Mouse (Mus musculus) small intestine, adult 2 months (tissue): ENCODE data around the gene Kcne3. TPM values are rescaled to one million over a fixed set of nuclear protein-coding genes. Genes with fewer than 3 reads are reported as not detected.

Experiments
- H3K27ac ChIP-seq: fragments of 200-500 bp; 2 replicates; pipeline ENCODE4 v1.5.1; 2012; ENCODE audit warnings: low read depth, low read length, control low read depth, inconsistent platforms; ENCODE audit not compliant: insufficient read depth
- H3K27me3 ChIP-seq: fragments of 200-500 bp; 2 replicates; pipeline ENCODE4 v1.6.1; 2012; ENCODE audit warnings: mild to moderate bottlenecking, moderate library complexity, low read length, inconsistent platforms; ENCODE audit not compliant: control insufficient read depth, insufficient read depth
- H3K36me3 ChIP-seq: fragments of 200-500 bp; 2 replicates; pipeline ENCODE4 v1.6.1; 2012; ENCODE audit warnings: mild to moderate bottlenecking, low read length, control low read depth, inconsistent platforms; ENCODE audit not compliant: control insufficient read depth, insufficient read depth
- H3K4me1 ChIP-seq: fragments of 200-500 bp; 2 replicates; pipeline ENCODE4 v1.6.1; 2012; ENCODE audit warnings: low read length, inconsistent platforms, mixed read lengths; ENCODE audit not compliant: control insufficient read depth, insufficient read depth, insufficient read length
- H3K4me3 ChIP-seq: fragments of 200-500 bp; 2 replicates; pipeline ENCODE4 v1.5.1; 2012; ENCODE audit warnings: low read depth, mild to moderate bottlenecking, control low read depth, inconsistent platforms, low read length, moderate library complexity
- CTCF ChIP-seq: fragments of 200-500 bp; IDR thresholded peaks from 2 replicates; pipeline ENCODE4 v1.5.1; 2012; ENCODE audit warnings: low read depth, mild to moderate bottlenecking, control low read depth, inconsistent platforms, low read length, moderate library complexity, mixed read lengths; ENCODE audit not compliant: insufficient replicate concordance, insufficient read length; ENCODE audit errors: extremely low read depth
- POLR2A ChIP-seq: fragments of 200-500 bp; IDR thresholded peaks from 2 replicates; pipeline ENCODE4 v1.6.1; 2012; ENCODE audit warnings: low read depth, mild to moderate bottlenecking, control low read depth, inconsistent platforms, low read length, moderate library complexity
- WGBS: fragments of 180-500 bp; shearing (Covaris S2); methylation state at CpG from one replicate; pipeline ENCODE4 v1.1.7; 2018; 5-methylcytosine and 5-hydroxymethylcytosine counted together
- polyA plus RNA-seq: library from polyadenylated mRNA; depleted of rRNA; stranded (reverse); fragments of >200 nt; gene quantifications from 2 replicates; pipeline ENCODE4 v1.2.3, GENCODE M21; 2012; rRNA removed

The Kcne3 gene
- polyA plus RNA-seq, 1 experiment: 94.9 TPM

DNA sequence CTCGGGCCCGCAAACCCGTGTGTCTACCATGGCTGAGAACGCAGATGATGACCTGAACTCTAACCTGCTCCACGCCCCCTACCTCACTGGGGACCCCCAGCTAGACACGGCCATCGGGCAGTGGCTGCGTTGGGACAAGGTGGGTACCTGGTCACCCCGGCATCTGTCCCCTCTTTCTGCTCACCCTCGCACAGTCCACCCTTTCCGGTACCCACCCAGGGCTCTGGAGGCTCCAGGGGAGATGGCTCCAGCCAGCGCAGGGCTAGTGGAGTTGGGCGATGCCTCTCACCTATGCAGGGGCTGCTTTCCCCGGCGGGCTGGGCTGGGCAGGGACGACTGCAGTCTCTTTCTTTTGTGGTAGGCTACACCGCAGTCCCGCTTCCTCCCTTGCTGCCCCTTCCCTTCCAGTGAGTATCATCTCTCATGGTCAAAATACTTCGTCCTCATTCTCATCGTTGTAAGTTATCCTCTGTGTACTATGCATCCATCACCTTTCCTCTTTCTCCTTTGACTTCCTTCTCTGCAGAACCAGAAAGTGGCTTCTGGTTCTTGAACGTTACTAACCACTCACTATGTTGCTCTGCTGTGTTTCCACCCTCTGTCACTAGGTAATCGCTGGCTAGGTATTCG lies 51.7 kb downstream of the Kcne3 start:
- peak overlapping the region; percentile 52 for H3K27ac ChIP-seq
- H3K4me3 ChIP-seq: peak overlapping the region; percentile 74
- TF ChIP-seq POLR2A (no peak), CTCF (no peak)
- no peaks in the 10 kb centered on the region for H3K27me3 ChIP-seq
- no peaks in the 10 kb centered on the region for H3K36me3 ChIP-seq
- 1% methylated on average over 23 of the region's 23 CpGs for WGBS
- 0 out of 2 replicates have a peak, but pooled peaks cover 2% of the 10 kb centered on the region for H3K4me1 ChIP-seq

DNA sequence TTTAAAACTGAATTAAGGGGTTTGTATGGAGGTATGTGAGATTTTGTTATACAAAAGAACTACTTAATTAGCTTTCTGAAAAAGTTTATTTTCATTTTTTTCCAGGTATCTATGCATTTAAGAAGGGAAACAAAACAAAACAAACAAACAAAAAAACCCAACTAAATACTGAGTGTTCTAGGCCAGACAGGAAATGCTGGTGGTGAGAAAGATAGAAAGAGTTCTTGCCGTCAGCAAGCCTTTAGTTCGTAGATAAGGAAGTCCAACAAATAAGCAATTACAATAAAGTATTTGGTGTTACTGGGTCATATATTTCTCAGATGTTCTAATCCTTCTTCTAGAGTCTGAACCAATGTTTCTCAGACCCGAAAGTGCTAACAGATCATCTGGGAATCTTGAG lies 52.7 kb downstream of the Kcne3 start:
- H3K36me3 ChIP-seq: no peaks in the 10 kb centered on the region
- 26% methylated on average over 3 of the region's 3 CpGs for WGBS
- H3K4me1 ChIP-seq: 0 out of 2 replicates have a peak, but pooled peaks cover 2% of the 10 kb centered on the region
- H3K4me3 ChIP-seq: no peak overlapping the region
- H3K27ac ChIP-seq: no peak overlapping the region
- H3K27me3 ChIP-seq: no peaks in the 10 kb centered on the region
- no peak for TF ChIP-seq POLR2A
- TF ChIP-seq CTCF: no peak

DNA sequence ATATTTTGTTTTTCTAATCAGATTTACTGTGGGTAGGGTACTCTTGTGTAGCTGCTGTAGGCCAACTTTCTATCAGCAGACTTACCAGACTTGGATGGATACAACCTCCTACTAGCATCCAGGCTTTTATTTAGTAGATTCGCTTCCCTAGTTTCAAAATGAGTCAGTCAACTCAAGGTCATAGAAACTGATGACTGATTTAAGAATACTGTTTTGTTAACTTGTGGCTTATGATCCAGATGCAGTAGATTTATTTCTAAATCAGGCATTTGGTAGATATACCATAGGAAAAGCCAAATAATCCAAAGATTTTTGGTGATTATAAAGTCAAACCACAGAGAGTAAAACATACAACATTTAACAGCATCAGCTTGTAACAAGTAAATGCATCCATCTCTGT lies 54.3 kb downstream of the Kcne3 start:
- H3K4me1 ChIP-seq: 0 out of 2 replicates have a peak, but pooled peaks cover 2% of the 10 kb centered on the region

DNA sequence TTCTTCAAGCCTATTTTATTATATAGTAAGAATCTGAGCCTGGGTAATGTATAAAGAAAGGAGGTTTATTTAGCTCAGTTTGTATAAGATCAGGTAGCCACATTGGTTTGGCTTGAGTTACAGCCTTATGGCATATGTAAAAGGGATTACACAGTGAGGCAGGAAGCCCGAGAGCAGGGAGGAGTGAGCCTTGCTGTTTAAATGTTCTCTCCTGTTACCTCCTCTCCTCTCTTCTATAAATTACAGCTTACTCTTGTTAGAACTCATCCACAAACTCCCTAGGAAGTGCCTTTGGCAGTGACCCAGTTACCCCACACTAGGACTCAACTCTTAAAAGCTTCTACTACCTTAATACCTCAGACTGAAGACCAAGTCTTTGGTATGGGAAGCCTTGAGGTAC lies 55.4 kb downstream of the Kcne3 start:
- Histone ChIP-seq H3K36me3 (0 out of 2 replicates have a peak, but pooled peaks cover 1% of the 10 kb centered on the region), H3K4me1 (0 out of 2 replicates have a peak, but pooled peaks cover 2% of the 10 kb centered on the region), H3K27me3 (no peaks in the 10 kb centered on the region), H3K27ac (no peak overlapping the region), H3K4me3 (no peak overlapping the region)
- TF ChIP-seq CTCF (no peak), POLR2A (no peak)
- WGBS: 82% methylated on average over 1 of the region's 1 CpGs

More for the DNA sequence above, 54.3 kb downstream of the Kcne3 start:
- WGBS: 91% methylated on average over 1 of the region's 1 CpGs
- no peak overlapping the region for H3K27ac ChIP-seq
- H3K4me3 ChIP-seq: no peak overlapping the region
- H3K27me3 ChIP-seq: no peaks in the 10 kb centered on the region
- 0 out of 2 replicates have a peak, but pooled peaks cover 1% of the 10 kb centered on the region for H3K36me3 ChIP-seq
- TF ChIP-seq CTCF (no peak), POLR2A (no peak)

DNA sequence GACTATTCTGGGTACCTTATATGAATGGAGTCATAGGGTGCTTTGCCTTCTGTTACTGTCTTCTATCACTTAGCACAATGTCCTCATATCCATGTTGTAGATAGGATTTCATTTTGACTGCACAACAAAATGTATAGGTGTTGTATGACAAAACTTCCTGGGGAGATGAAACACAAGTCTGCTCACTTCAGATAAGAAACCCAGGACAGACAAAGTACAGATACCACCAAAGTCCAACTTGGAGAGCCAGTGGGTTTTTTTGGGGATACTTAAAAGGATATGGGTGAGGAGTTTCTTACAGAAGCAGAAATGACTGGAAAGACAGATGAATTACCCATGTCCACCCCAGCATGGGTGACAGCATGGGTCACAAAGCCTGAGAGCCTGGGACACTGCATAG lies 57.4 kb downstream of the Kcne3 start:
- no peak overlapping the region for H3K27ac ChIP-seq
- H3K27me3 ChIP-seq: no peaks in the 10 kb centered on the region
- 0 out of 2 replicates have a peak, but pooled peaks cover 2% of the 10 kb centered on the region for H3K4me1 ChIP-seq
- H3K36me3 ChIP-seq: 0 out of 2 replicates have a peak, but pooled peaks cover 1% of the 10 kb centered on the region
- H3K4me3 ChIP-seq: no peak overlapping the region
- TF ChIP-seq POLR2A: no peak
- no peak for TF ChIP-seq CTCF

Other genes starting within 250 kb of the Kcne3 start
- 1.4 and 2.2 TPM in 2 replicates for gene Rnf169, start 196.1 kb upstream of the Kcne3 start, polyA plus RNA-seq
- gene Chrdl2, start 170.3 kb upstream of the Kcne3 start, polyA plus RNA-seq: 0.34 and 0.85 TPM in 2 replicates
- gene Pold3, start 54.9 kb upstream of the Kcne3 start, polyA plus RNA-seq: 2.4 and 4.2 TPM in 2 replicates
- gene Lipt2, start 17.2 kb upstream of the Kcne3 start, polyA plus RNA-seq: 11.5 and 13.2 TPM in 2 replicates
- 1.3 and 1.5 TPM in 2 replicates for gene Pgm2l1, start 50.9 kb downstream of the Kcne3 start, polyA plus RNA-seq
- gene P4ha3, start 109.0 kb downstream of the Kcne3 start, polyA plus RNA-seq: 0.41 and 0.47 TPM in 2 replicates
- 6.6 and 10.1 TPM in 2 replicates for gene C2cd3, start 195.7 kb downstream of the Kcne3 start, polyA plus RNA-seq
- gene Ppme1, start 195.8 kb downstream of the Kcne3 start, polyA plus RNA-seq: 35.1 and 45.8 TPM in 2 replicates